Mouse (Mus musculus) megakaryocyte, embryonic 14.5 days (primary cell): Measurements from ENCODE around the gene Vav2.

ENCODE experiments used
- FLI1 ChIP-seq: IDR thresholded peaks from 2 replicates; pipeline ENCODE4 v1.6.1; 2012; ENCODE audit warnings: low read length, inconsistent platforms, mixed read lengths
- GATA1 ChIP-seq: IDR thresholded peaks from 3 replicates; pipeline ENCODE4 v1.6.1; 2012; ENCODE audit warnings: mixed read lengths, low read length, inconsistent platforms, borderline replicate concordance

GRCm38 (mm10) chr2:27415060-27415783 is 11.6 kb downstream of the Vav2 start:
- TF ChIP-seq FLI1 (no peak), GATA1 (no peak)
